8 mouse cellular contexts compared by ENCODE assay signal in genomic region chr8:85595391-85595790, GRCm38 (mm10). TPM values are rescaled to one million over a fixed set of nuclear protein-coding genes. Genes with fewer than 3 reads are reported as not detected.
A peak's percentile ranks its signal among the peaks of the same experiment; 100 is the strongest.
DNase-seq lines count a peak whose midpoint lies in the region.

No protein-coding gene starts in this region.

- peak; percentile 32 for DNase-seq in gastrocnemius, postnatal 10 days
- DNase-seq in gastrocnemius, postnatal 25 days: no peak
- peak; percentile 64 for DNase-seq in R1 (ENCODE audit: low read depth, low spot score)
- DNase-seq in kidney, adult 11 months: peak; percentile 43
- peak; percentile 17 to 33 for DNase-seq in lung, adult 18-20 months
- no peak for DNase-seq in right cerebral cortex, adult 18-20 months
- no peak for DNase-seq in left cerebral cortex, adult 9 months (ENCODE audit: low spot score in 2 of 2)
- no peak for DNase-seq in left cerebral cortex, postnatal 25 days (ENCODE audit: low spot score in 2 of 2)

- intact Hi-C loops in left cerebral cortex, postnatal 25 days (cut with DNase I): no loop called here

RNA-seq across cellular contexts. Expression of gene Dnaja2, which starts 40.2 kb away (rescaled TPM):
- total RNA-seq in gastrocnemius, postnatal 10 days (2021): 100 to 1,000 TPM; 168 to 183 TPM
- 100 to 1,000 TPM; 170 to 181 TPM for total RNA-seq in gastrocnemius, postnatal 25 days (2021)
- 100 to 1,000 TPM; 167 to 190 TPM for total RNA-seq in left cerebral cortex, postnatal 25 days (2021)

Comparison
In these comparisons a context has a peak if more than half of its experiments do, and no peak if none do; other contexts are left out.
1. DNase-seq: peak in gastrocnemius, postnatal 10 days (single experiment), R1 (single experiment), kidney, adult 11 months (single experiment) and lung, adult 18-20 months (2 of 2); none in gastrocnemius, postnatal 25 days (single experiment), right cerebral cortex, adult 18-20 months (single experiment), left cerebral cortex, adult 9 months (0 of 2) and left cerebral cortex, postnatal 25 days (0 of 2).